Mouse (Mus musculus): Measurements from ENCODE around the gene Hspbp1.
A peak's percentile ranks its signal among the peaks of the same experiment; 100 is the strongest.

Hspbp1 gene

GRCm38 (mm10) chr7:4666871-4667270 lies 18.0 kb downstream of the Hspbp1 start:
- DNase-seq, result no peak

GRCm38 (mm10) chr7:4663742-4664141 lies 21.1 kb downstream of the Hspbp1 start:
- DNase-seq, result no peak

GRCm38 (mm10) chr7:4663179-4663578 lies 21.7 kb downstream of the Hspbp1 start:
- no peak for DNase-seq

DNA sequence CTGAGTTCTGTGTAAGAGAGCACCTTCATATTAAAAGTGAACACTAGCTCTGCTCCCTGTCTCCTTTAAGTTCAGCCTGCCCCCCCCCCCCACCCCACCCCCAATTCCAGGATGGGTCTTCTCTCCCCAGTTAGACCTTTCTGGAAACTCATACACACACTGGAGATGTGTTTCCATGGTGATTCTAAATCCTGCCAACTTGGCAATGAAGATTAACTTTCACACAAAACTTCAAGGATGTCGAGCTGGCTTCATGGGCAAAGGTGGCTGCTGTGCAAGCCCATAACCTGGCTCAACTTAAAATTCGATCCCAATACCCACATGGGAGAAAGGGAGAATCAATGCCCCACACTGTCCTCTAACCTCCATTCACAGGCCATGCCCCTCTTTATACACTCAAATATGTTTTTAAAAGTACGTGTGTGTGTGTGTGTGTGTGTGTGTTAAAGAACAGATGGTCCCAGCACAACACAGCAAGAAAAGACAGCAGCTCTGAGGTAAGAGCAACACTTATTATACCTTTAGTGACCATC lies 24.9 kb downstream of the Hspbp1 start:
- DNase-seq, result no peak

- peak; percentile 98 for DNase-seq
These were observed 25.8 kb downstream of the Hspbp1 start, which contains the start of gene Ppp6r1 for GRCm38 (mm10) chr7:4658912-4659551. Ppp6r1 (minus strand) TSS chr7:4659019.

GRCm38 (mm10) chr7:4658128-4658907 lies 26.6 kb downstream of the Hspbp1 start:
- DNase-seq, result peak in 1 of 2 experiments; percentile 20

DNA sequence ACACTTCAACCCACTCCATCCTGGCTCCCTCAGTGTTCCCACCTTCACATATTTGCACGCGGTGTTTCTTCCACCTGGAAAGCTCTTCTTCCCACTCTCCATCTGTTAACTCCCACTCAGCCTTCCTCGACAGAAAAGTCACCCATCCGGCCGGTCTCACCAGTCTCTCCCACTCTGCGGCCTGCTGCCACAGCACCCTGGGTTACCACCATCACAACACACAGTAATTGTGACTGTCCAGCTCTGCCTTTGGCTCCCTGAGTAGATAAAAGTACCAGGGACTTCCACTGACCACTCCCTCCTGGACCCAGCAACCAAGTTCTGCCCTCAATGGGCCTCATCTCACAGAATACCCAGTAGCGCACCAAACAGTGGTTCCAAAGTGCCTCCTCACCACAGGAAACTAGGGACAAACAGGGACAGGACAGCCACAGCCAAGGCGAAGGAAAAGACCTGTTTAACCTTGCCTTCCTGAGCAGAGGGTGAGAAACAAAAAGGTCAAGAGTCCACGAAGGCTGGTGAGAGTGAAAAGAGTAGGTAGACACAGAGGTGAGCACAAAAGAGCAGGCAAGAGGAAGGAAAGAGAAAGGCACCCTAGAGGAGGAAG lies 27.2 kb downstream of the Hspbp1 start:
- DNase-seq, result no peak

DNA sequence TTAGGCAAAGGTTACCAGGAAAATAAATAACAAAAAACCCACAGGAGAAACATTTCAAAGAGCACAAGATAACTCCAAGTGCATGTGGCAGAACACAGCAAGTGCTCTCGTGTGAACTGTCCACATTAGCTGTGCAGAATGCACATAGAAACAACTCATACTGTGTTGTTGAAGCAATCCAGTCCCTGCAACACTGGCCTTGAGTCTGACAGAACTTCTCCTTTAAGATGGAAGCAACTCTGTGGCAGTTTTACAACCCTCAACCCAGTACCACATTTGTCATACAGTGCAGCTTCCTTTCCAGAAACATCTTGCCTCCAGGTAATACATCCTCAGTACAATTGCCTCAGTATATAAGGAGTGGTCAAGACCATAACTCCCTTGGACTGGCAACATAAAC lies 28.1 kb downstream of the Hspbp1 start:
- no peak for DNase-seq

DNA sequence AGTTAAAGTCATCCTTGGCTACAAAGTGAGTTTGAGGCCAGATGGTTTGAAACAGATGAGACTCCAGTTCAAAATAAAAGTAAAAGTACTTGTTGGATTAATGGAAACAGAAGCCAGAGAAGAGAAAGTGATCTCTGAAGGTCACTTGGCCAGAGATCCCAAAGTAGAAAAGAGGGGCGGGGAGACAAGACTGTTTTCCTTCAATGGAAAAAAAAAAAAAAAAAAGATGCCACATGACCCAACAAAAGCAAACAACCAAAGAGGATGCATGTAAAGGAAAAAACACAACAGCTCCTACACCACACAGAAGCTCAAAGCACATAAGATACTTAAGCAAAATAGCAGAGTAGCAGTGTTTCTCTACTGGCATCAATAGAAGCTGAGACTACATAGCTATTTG lies 29.0 kb downstream of the Hspbp1 start:
- DNase-seq, result no peak

GRCm38 (mm10) chr7:4655393-4655792 lies 29.5 kb downstream of the Hspbp1 start:
- DNase-seq, result no peak

DNA sequence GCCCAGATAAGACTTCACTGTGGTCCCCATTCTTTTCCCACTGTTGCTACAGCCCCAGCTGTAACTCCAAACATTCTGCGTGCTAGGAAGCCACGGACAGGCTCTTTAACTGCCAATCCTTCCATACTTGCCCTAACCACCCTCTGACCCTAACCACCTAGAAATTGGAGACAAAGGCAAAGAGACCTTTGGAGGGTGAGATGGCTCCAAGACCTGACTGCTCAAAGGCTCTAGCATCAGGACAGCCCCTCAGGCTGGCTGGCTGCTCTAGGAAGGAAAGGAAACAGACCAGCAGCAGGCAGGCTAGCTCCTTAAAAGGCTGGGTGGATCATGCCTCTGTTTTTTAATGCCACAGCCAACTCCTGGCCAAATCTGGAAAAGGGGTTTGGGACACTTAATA lies 30.6 kb downstream of the Hspbp1 start:
- no peak for DNase-seq

DNA sequence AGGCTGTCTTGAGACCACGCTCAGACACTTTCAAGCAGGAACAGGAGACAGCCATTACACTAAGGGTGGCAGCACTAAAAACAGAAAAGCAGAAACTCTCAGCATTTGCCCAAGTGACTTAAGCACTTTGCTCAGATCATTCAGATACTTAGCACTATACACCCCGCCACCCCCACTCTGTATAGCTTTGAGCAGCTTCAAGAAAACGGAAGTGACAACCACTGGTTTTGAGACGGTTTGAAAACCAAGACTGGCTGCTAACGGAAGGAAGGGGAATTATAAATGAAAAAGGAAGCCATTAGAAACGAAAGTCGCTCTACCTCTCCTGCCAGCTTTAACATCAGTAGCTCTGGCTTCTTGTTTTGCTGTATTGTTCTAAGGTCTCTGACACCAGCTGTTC lies 31.1 kb downstream of the Hspbp1 start:
- no peak for DNase-seq

DNA sequence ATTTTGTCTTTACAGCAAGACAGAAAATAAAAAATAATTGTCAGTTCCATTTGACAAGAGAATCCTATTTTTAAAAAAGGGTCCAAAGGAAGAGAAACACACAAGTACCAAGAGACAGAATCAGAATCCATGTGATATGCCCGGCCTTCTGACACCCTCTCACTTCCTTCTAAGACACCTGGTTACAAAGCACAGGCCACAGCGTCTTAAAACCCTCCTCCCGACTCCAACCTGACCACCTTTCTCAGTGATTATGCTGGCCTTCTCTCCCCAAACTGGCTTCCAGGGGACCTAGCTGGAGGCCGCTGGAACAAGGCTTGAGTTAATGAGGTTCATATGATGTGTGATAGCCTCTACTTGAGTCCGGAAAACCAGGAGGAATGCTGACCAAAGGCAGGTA lies 31.5 kb downstream of the Hspbp1 start:
- DNase-seq, result no peak

DNA sequence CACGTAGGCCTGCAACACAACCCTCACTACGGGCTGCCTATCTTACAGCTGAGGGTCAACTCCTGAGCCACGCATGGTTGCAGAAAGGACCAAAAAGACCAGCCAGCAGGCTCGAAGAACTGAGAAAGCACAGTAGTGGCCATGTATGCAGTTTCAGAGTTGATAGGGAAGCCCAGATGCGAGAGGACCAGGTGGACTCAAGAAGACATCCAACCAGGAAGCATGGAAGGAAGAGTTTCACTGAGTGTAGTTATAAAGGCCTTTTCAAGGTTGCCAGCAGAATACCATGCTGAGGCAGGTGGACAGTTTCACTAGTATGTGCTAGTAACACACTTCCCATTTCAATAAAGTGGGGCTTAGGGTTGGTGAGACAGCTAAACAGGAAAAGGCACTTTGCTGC lies 32.1 kb downstream of the Hspbp1 start:
- no peak for DNase-seq

- DNase-seq, result no peak
These were observed 33.3 kb downstream of the Hspbp1 start for GRCm38 (mm10) chr7:4651581-4651980.

- DNase-seq, result no peak
These were observed 36.9 kb downstream of the Hspbp1 start for GRCm38 (mm10) chr7:4647992-4648391.

- no peak for DNase-seq
These were observed 37.6 kb downstream of the Hspbp1 start for GRCm38 (mm10) chr7:4647291-4647690.

- DNase-seq, result no peak
These were observed 38.1 kb downstream of the Hspbp1 start for GRCm38 (mm10) chr7:4646806-4647205.

DNA sequence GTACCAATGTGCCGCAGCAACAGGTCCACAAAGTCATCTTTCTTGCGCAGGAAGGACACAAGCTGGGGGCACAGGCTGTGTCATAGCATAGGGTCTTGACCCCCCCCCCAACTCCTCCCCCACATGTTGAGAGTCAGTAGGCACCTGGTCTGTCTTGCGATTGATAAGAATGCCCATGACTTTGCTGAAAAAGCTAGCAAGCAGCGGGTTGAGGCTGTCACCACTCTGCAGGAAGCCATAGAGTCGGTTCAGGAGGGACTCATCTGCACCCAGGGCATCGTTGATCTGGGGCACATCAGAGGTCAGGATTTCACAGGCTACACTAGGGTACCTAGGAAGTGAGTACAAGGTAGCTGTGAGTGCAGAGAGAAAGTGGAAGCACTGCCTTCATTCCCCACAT lies 41.6 kb downstream of the Hspbp1 start:
- DNase-seq, result no peak

- DNase-seq, result no peak
These were observed 42.9 kb downstream of the Hspbp1 start for GRCm38 (mm10) chr7:4641956-4642355.

DNA sequence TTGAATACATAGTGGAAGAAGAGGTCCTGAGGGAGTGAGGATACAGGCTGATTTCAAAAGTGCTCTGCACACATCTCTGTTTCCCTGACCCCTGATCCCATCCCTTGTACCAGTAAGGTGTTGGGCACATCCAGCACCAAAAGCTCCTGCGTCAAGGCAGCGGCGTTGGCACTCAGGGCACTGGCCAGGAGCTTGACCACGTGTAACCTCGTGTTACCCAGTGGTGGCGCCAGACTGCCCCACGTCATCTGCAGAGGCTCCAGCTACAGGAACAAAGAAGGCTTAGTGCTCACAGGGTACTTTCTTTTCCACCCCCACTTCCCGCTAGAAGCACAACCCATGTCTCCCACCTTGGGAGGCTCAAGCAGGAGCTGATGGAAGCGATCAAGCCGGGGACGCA lies 43.7 kb downstream of the Hspbp1 start:
- DNase-seq, result no peak

GRCm38 (mm10) chr7:4636179-4636578 lies 48.7 kb downstream of the Hspbp1 start:
- no peak for DNase-seq

DNA sequence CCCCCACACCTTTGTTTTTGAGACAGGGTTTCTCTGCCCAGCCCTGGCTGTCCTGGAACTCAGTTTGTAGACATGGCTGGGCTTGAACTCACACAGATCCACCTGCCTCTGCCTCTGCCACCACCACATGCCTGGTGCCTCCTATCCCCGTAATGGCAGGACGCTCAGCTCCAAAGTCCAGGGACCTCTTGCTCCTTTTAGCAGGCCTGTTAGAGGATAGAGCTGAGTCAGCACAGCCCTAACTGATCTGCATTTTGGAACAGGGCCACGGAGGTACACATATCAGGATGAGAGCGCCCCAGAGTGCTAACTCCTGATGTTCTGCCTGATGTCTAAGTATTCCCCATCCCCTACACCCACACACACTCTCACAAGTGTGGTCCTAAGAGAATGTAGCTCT lies 53.8 kb downstream of the Hspbp1 start, which contains the start of gene Tmem86b:
Gene Tmem86b, minus strand, starts transcription at position 392 of the 400 bp plus-strand sequence.
- DNase-seq, result no peak

- no peak for DNase-seq
These were observed 54.7 kb downstream of the Hspbp1 start for GRCm38 (mm10) chr7:4630198-4630597.
